Mouse (Mus musculus) heart, embryonic 10.5 days (tissue): ENCODE measurements at regions not wholly inside any gene's neighbourhood (a gene's known extent, or its start where the extent isn't known, plus 50 kb on each side); places are given as distances from the start of the nearest gene placed in this dataset.

Source experiments
- DNase-seq: peaks from one replicate; pipeline ENCODE4 v3.0.0-alpha.2; 2017; ENCODE audit warnings: low spot score
- H3K27ac ChIP-seq: fragments of 300-500 bp; sonication (generic); 2 replicates; pipeline ENCODE4 v1.5.1; 2016; ENCODE audit warnings: mild to moderate bottlenecking
- H3K27me3 ChIP-seq: fragments of 300-500 bp; sonication (generic); 2 replicates; pipeline ENCODE4 v1.6.1; 2016; ENCODE audit warnings: mild to moderate bottlenecking; ENCODE audit not compliant: poor library complexity, insufficient read depth, severe bottlenecking
- H3K36me3 ChIP-seq: fragments of 300-500 bp; sonication (generic); 2 replicates; pipeline ENCODE4 v1.6.1; 2016; ENCODE audit warnings: mild to moderate bottlenecking, moderate library complexity
- H3K4me1 ChIP-seq: fragments of 300-500 bp; sonication (generic); 2 replicates; pipeline ENCODE4 v1.6.1; 2016; ENCODE audit warnings: mild to moderate bottlenecking
- H3K4me3 ChIP-seq: fragments of 300-500 bp; sonication (generic); 2 replicates; pipeline ENCODE4 v1.5.1; 2016; ENCODE audit warnings: mild to moderate bottlenecking, moderate library complexity
- H3K9me3 ChIP-seq: fragments of 300-500 bp; sonication (generic); 2 replicates; pipeline ENCODE4 v1.6.1; 2016; ENCODE audit warnings: mild to moderate bottlenecking, moderate library complexity
- WGBS: fragments of 180-500 bp; shearing (Covaris S2); methylation state at CpG from one replicate; pipeline ENCODE4 v1.1.7; 2016; 5-methylcytosine and 5-hydroxymethylcytosine counted together

- Histone ChIP-seq H3K27ac (no peak overlapping the region), H3K27me3 (no peaks in the 10 kb centered on the region), H3K9me3 (no peaks in the 10 kb centered on the region), H3K4me1 (no peaks in the 10 kb centered on the region), H3K4me3 (no peak overlapping the region), H3K36me3 (no peaks in the 10 kb centered on the region)
- 68% methylated on average over 8 of the region's 8 CpGs for WGBS
- no peak for DNase-seq
Observed at GRCm38 (mm10) chr6:111621684-111622480, 651.7 kb upstream of the Lmcd1 start.

GRCm38 (mm10) chr6:111622481-111623139 is 650.9 kb upstream of the Lmcd1 start:
- 61% methylated on average over 7 of the region's 7 CpGs for WGBS
- Histone ChIP-seq H3K36me3 (no peaks in the 10 kb centered on the region), H3K27me3 (no peaks in the 10 kb centered on the region), H3K9me3 (no peaks in the 10 kb centered on the region), H3K4me1 (no peaks in the 10 kb centered on the region), H3K27ac (no peak overlapping the region), H3K4me3 (no peak overlapping the region)
- DNase-seq: no peak

- Histone ChIP-seq H3K27ac (no peak overlapping the region), H3K36me3 (no peaks in the 10 kb centered on the region), H3K4me1 (no peaks in the 10 kb centered on the region), H3K27me3 (no peaks in the 10 kb centered on the region), H3K9me3 (no peaks in the 10 kb centered on the region), H3K4me3 (no peak overlapping the region)
- DNase-seq: no peak
- 86% methylated on average over 4 of the region's 4 CpGs for WGBS
Observed at GRCm38 (mm10) chr6:111623140-111623497, 650.4 kb upstream of the Lmcd1 start.

GRCm38 (mm10) chr6:111625501-111625900 is 648.1 kb upstream of the Lmcd1 start:
- no peak overlapping the region for H3K27ac ChIP-seq
- H3K36me3 ChIP-seq: no peaks in the 10 kb centered on the region
- DNase-seq: no peak
- H3K27me3 ChIP-seq: no peaks in the 10 kb centered on the region
- no peak overlapping the region for H3K4me3 ChIP-seq
- no peaks in the 10 kb centered on the region for H3K4me1 ChIP-seq
- no peaks in the 10 kb centered on the region for H3K9me3 ChIP-seq

GRCm38 (mm10) chr6:111652736-111653135 is 620.8 kb upstream of the Lmcd1 start:
- no peaks in the 10 kb centered on the region for H3K36me3 ChIP-seq
- DNase-seq: no peak
- no peak overlapping the region for H3K27ac ChIP-seq
- H3K4me3 ChIP-seq: no peak overlapping the region
- no peaks in the 10 kb centered on the region for H3K4me1 ChIP-seq
- H3K27me3 ChIP-seq: no peaks in the 10 kb centered on the region
- no peaks in the 10 kb centered on the region for H3K9me3 ChIP-seq
- 91% methylated on average over 3 of the region's 3 CpGs for WGBS

- no peaks in the 10 kb centered on the region for H3K4me1 ChIP-seq
- no peaks in the 10 kb centered on the region for H3K9me3 ChIP-seq
- no peaks in the 10 kb centered on the region for H3K36me3 ChIP-seq
- no peak for DNase-seq
- H3K27ac ChIP-seq: no peak overlapping the region
- WGBS: 65% methylated on average over 2 of the region's 2 CpGs
- H3K27me3 ChIP-seq: no peaks in the 10 kb centered on the region
- no peak overlapping the region for H3K4me3 ChIP-seq
Observed at GRCm38 (mm10) chr6:111659957-111660356, 613.6 kb upstream of the Lmcd1 start.

- H3K4me3 ChIP-seq: no peak overlapping the region
Observed at GRCm38 (mm10) chr6:111664603-111665002, 609.0 kb upstream of the Lmcd1 start.

GRCm38 (mm10) chr6:111684911-111685310 is 588.6 kb upstream of the Lmcd1 start:
- Histone ChIP-seq H3K4me1 (no peaks in the 10 kb centered on the region), H3K36me3 (no peaks in the 10 kb centered on the region), H3K27ac (no peak overlapping the region), H3K27me3 (no peaks in the 10 kb centered on the region), H3K4me3 (no peak overlapping the region), H3K9me3 (no peaks in the 10 kb centered on the region)
- DNase-seq: no peak
- WGBS: 69% methylated on average over 2 of the region's 2 CpGs

More at GRCm38 (mm10) chr6:111664603-111665002, 609.0 kb upstream of the Lmcd1 start:
- no peaks in the 10 kb centered on the region for H3K4me1 ChIP-seq
- H3K27me3 ChIP-seq: no peaks in the 10 kb centered on the region
- no peak for DNase-seq
- H3K9me3 ChIP-seq: no peaks in the 10 kb centered on the region
- H3K36me3 ChIP-seq: no peaks in the 10 kb centered on the region
- no peak overlapping the region for H3K27ac ChIP-seq

GRCm38 (mm10) chr6:111702864-111703263 is 570.7 kb upstream of the Lmcd1 start:
- no peaks in the 10 kb centered on the region for H3K36me3 ChIP-seq
- H3K4me1 ChIP-seq: no peaks in the 10 kb centered on the region
- no peaks in the 10 kb centered on the region for H3K9me3 ChIP-seq
- no peak for DNase-seq
- WGBS: 88% methylated on average over 1 of the region's 1 CpGs
- H3K27me3 ChIP-seq: no peaks in the 10 kb centered on the region
- no peak overlapping the region for H3K4me3 ChIP-seq
- H3K27ac ChIP-seq: no peak overlapping the region

GRCm38 (mm10) chr6:111708277-111708676 is 565.3 kb upstream of the Lmcd1 start:
- Histone ChIP-seq H3K27me3 (no peaks in the 10 kb centered on the region), H3K36me3 (no peaks in the 10 kb centered on the region), H3K9me3 (no peaks in the 10 kb centered on the region), H3K4me1 (no peaks in the 10 kb centered on the region), H3K27ac (no peak overlapping the region), H3K4me3 (no peak overlapping the region)
- DNase-seq: no peak
- WGBS: 69% methylated on average over 1 of the region's 1 CpGs

- DNase-seq: no peak
- Histone ChIP-seq H3K27me3 (no peaks in the 10 kb centered on the region), H3K4me1 (peaks cover 9% of the 10 kb centered on the region; the same call in 1 of the 2 replicates), H3K36me3 (no peaks in the 10 kb centered on the region), H3K27ac (no peak overlapping the region), H3K4me3 (no peak overlapping the region), H3K9me3 (no peaks in the 10 kb centered on the region)
Observed at GRCm38 (mm10) chr6:111725969-111726368, 547.6 kb upstream of the Lmcd1 start.

GRCm38 (mm10) chr6:111730381-111730780 is 543.2 kb upstream of the Lmcd1 start:
- Histone ChIP-seq H3K27ac (no peak overlapping the region), H3K36me3 (no peaks in the 10 kb centered on the region), H3K4me1 (peaks cover 7% of the 10 kb centered on the region; the same call in 1 of the 2 replicates), H3K27me3 (no peaks in the 10 kb centered on the region), H3K9me3 (no peaks in the 10 kb centered on the region), H3K4me3 (no peak overlapping the region)
- DNase-seq: no peak

- no peaks in the 10 kb centered on the region for H3K27me3 ChIP-seq
- WGBS: 83% methylated on average over 3 of the region's 3 CpGs
Observed at GRCm38 (mm10) chr6:111733926-111734325, 539.6 kb upstream of the Lmcd1 start.

More at GRCm38 (mm10) chr6:111733926-111734325, 539.6 kb upstream of the Lmcd1 start:
- Histone ChIP-seq H3K27ac (no peak overlapping the region), H3K9me3 (no peaks in the 10 kb centered on the region), H3K4me1 (no peaks in the 10 kb centered on the region), H3K4me3 (no peak overlapping the region), H3K36me3 (no peaks in the 10 kb centered on the region)
- DNase-seq: no peak
